Mouse (Mus musculus): ENCODE measurements around the gene Mmp17. TPM values are rescaled to one million over a fixed set of nuclear protein-coding genes. Genes with fewer than 3 reads are reported as not detected.

Gene Mmp17
- polyA plus RNA-seq (2012; rRNA removed): 1.6 and 2.5 TPM in 2 replicates

- WGBS: under 1% methylated on average over 79 of the region's 80 CpGs
- no peak within 1 kb of the TSS for H3K27ac ChIP-seq (ENCODE audit: insufficient read depth, low read depth, low read length)
- 0 out of 2 replicates have a peak, but pooled peaks cover 3% of the 10 kb centered on the region for H3K27me3 ChIP-seq (replicated peaks; ENCODE audit: control insufficient read depth, insufficient read depth, low read length)
- no peaks in the 10 kb centered on the region for H3K36me3 ChIP-seq (ENCODE audit: control insufficient read depth, insufficient read depth, low read length)
- TF ChIP-seq CTCF (conservative IDR thresholded peaks at IDR 0.05; ENCODE audit: insufficient read depth, insufficient read length, low read depth, low read length) (peak; percentile 62), POLR2A (IDR thresholded peaks at IDR 0.05; ENCODE audit: low read depth, low read length) (no peak)
- DNase-seq: peak; percentile 90
- no peaks in the 10 kb centered on the region for H3K4me1 ChIP-seq (ENCODE audit: control insufficient read depth, insufficient read depth, low read length)
- peak within 1 kb of the TSS; percentile 60 for H3K4me3 ChIP-seq (ENCODE audit: insufficient read depth, low read depth, low read length)
Observed at GRCm38 (mm10) chr5:129583761-129584582, at the start of gene Mmp17. TSS of gene Mmp17 (plus strand) at chr5:129584169.

GRCm38 (mm10) chr5:129534500-129534899 is 49.5 kb upstream of the Mmp17 start:
- DNase-seq: peak; percentile 67
- no peak for TF ChIP-seq POLR2A (IDR thresholded peaks at IDR 0.05; ENCODE audit: low read depth, low read length)
- no peak for TF ChIP-seq CTCF (conservative IDR thresholded peaks at IDR 0.05; ENCODE audit: insufficient read depth, insufficient read length, low read depth, low read length)
- Histone ChIP-seq H3K27ac (ENCODE audit: insufficient read depth, low read depth, low read length) (no peak overlapping the region; the same call in none of the 2 replicates), H3K4me3 (ENCODE audit: insufficient read depth, low read depth, low read length) (no peak overlapping the region), H3K27me3 (replicated peaks; ENCODE audit: control insufficient read depth, insufficient read depth, low read length) (no peaks in the 10 kb centered on the region), H3K36me3 (ENCODE audit: control insufficient read depth, insufficient read depth, low read length) (no peaks in the 10 kb centered on the region; the same call in 1 of the 2 replicates), H3K4me1 (ENCODE audit: control insufficient read depth, insufficient read depth, low read length) (peaks cover 20% of the 10 kb centered on the region)
- 27% methylated on average over 2 of the region's 2 CpGs for WGBS

GRCm38 (mm10) chr5:129535021-129535420 is 48.9 kb upstream of the Mmp17 start:
- Histone ChIP-seq H3K4me1 (ENCODE audit: control insufficient read depth, insufficient read depth, low read length) (peaks cover 20% of the 10 kb centered on the region), H3K27ac (ENCODE audit: insufficient read depth, low read depth, low read length) (peak overlapping the region; percentile 69)

DNA sequence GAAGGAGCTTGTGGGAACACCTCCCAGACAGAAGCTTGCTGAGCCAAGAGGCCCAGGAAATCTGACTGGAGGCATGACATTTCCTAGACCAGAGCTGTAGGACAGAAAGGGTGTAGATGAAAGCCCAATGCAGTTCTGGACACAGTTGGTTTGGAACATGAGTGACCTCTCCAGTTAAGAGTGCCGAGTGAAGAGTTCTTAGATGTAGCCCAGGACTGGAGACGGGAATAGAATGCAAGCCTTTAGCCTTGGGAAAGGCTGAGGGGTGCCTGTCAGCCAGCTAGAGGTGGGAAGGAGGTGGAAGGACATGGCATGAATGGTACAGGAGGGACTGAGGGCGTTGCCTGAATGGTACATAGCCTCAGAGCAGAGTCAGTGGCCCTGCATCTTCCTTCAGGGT is 48.5 kb upstream of the Mmp17 start:
- no peak for DNase-seq
- Histone ChIP-seq H3K27me3 (replicated peaks; ENCODE audit: control insufficient read depth, insufficient read depth, low read length) (no peaks in the 10 kb centered on the region), H3K4me1 (ENCODE audit: control insufficient read depth, insufficient read depth, low read length) (peaks cover 20% of the 10 kb centered on the region), H3K4me3 (ENCODE audit: insufficient read depth, low read depth, low read length) (no peak overlapping the region), H3K36me3 (ENCODE audit: control insufficient read depth, insufficient read depth, low read length) (peaks cover 2% of the 10 kb centered on the region), H3K27ac (ENCODE audit: insufficient read depth, low read depth, low read length) (peak overlapping the region; percentile 69)
- 79% methylated on average over 3 of the region's 3 CpGs for WGBS
- no peak for TF ChIP-seq POLR2A (IDR thresholded peaks at IDR 0.05; ENCODE audit: low read depth, low read length)
- TF ChIP-seq CTCF (conservative IDR thresholded peaks at IDR 0.05; ENCODE audit: insufficient read depth, insufficient read length, low read depth, low read length): no peak

More at GRCm38 (mm10) chr5:129535021-129535420, 48.9 kb upstream of the Mmp17 start:
- Histone ChIP-seq H3K27me3 (replicated peaks; ENCODE audit: control insufficient read depth, insufficient read depth, low read length) (no peaks in the 10 kb centered on the region), H3K4me3 (ENCODE audit: insufficient read depth, low read depth, low read length) (no peak overlapping the region), H3K36me3 (ENCODE audit: control insufficient read depth, insufficient read depth, low read length) (no peaks in the 10 kb centered on the region; the same call in 1 of the 2 replicates)
- TF ChIP-seq CTCF (conservative IDR thresholded peaks at IDR 0.05; ENCODE audit: insufficient read depth, insufficient read length, low read depth, low read length): no peak
- TF ChIP-seq POLR2A (IDR thresholded peaks at IDR 0.05; ENCODE audit: low read depth, low read length): no peak
- WGBS: 37% methylated on average over 2 of the region's 2 CpGs
- peak; percentile 65 for DNase-seq

DNA sequence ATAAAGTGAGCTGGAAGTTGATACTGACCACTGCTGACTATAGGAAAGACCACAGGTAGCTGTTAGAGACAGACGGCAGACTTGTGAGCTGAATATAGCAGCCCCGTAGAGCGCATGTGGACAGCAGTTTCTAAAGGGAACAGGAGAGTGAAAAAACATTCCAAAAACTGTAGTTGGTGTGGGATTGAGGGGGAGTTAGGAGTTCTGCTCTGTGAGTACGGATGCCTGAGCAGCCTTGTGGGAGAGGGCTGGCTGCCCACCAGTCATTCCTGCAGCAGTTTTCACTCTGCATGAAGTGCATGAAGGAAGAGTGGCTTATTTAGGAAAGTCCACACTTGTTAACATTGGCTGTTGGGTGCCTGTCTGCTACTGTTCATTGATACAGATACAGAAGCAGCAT is 45.1 kb upstream of the Mmp17 start:
- no peak overlapping the region for H3K27ac ChIP-seq (ENCODE audit: insufficient read depth, low read depth, low read length)
- peaks cover 18% of the 10 kb centered on the region for H3K4me1 ChIP-seq (ENCODE audit: control insufficient read depth, insufficient read depth, low read length)
- no peak for TF ChIP-seq POLR2A (IDR thresholded peaks at IDR 0.05; ENCODE audit: low read depth, low read length)
- no peak for TF ChIP-seq CTCF (conservative IDR thresholded peaks at IDR 0.05; ENCODE audit: insufficient read depth, insufficient read length, low read depth, low read length)
- H3K4me3 ChIP-seq (ENCODE audit: insufficient read depth, low read depth, low read length): no peak overlapping the region
- H3K27me3 ChIP-seq (replicated peaks; ENCODE audit: control insufficient read depth, insufficient read depth, low read length): no peaks in the 10 kb centered on the region
- H3K36me3 ChIP-seq (ENCODE audit: control insufficient read depth, insufficient read depth, low read length): peaks cover 9% of the 10 kb centered on the region; the same call in 1 of the 2 replicates
- 82% methylated on average over 4 of the region's 4 CpGs for WGBS
- DNase-seq: no peak

- H3K36me3 ChIP-seq (ENCODE audit: control insufficient read depth, insufficient read depth, low read length): peaks cover 10% of the 10 kb centered on the region
- H3K27me3 ChIP-seq (replicated peaks; ENCODE audit: control insufficient read depth, insufficient read depth, low read length): no peaks in the 10 kb centered on the region
- H3K27ac ChIP-seq (ENCODE audit: insufficient read depth, low read depth, low read length): no peak overlapping the region
- TF ChIP-seq CTCF (conservative IDR thresholded peaks at IDR 0.05; ENCODE audit: insufficient read depth, insufficient read length, low read depth, low read length) (no peak), POLR2A (IDR thresholded peaks at IDR 0.05; ENCODE audit: low read depth, low read length) (no peak)
- 0 out of 2 replicates have a peak, but pooled peaks cover 3% of the 10 kb centered on the region for H3K4me1 ChIP-seq (ENCODE audit: control insufficient read depth, insufficient read depth, low read length)
- WGBS: 95% methylated on average over 3 of the region's 3 CpGs
- H3K4me3 ChIP-seq (ENCODE audit: insufficient read depth, low read depth, low read length): no peak overlapping the region
- DNase-seq: no peak
Observed at GRCm38 (mm10) chr5:129542236-129542635, 41.7 kb upstream of the Mmp17 start.

DNA sequence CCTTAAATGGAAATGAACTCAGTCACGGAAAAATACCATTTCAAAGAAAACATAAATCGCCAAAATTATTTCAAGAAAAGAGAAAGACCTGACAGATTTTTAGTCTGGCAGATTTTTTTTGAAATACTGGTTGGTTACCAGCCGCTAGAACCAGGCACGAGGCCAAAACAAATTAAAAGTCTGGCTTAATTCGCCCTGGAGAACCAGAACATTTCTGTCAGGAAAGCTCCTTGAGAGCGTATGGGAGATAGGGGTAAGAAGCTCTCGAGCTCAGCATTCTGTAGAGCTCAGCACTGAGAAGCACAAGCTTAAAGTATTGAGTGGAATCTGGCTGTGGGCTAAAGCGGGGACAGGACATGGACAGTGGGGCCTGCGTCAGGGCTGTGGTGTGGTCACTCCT is 38.2 kb upstream of the Mmp17 start:
- H3K4me1 ChIP-seq (ENCODE audit: control insufficient read depth, insufficient read depth, low read length): peaks cover 3% of the 10 kb centered on the region; the same call in 1 of the 2 replicates
- WGBS: 68% methylated on average over 9 of the region's 9 CpGs
- TF ChIP-seq CTCF (conservative IDR thresholded peaks at IDR 0.05; ENCODE audit: insufficient read depth, insufficient read length, low read depth, low read length) (no peak), POLR2A (IDR thresholded peaks at IDR 0.05; ENCODE audit: low read depth, low read length) (no peak)
- peak; percentile 62 for DNase-seq
- no peak overlapping the region for H3K27ac ChIP-seq (ENCODE audit: insufficient read depth, low read depth, low read length)
- no peaks in the 10 kb centered on the region for H3K27me3 ChIP-seq (replicated peaks; ENCODE audit: control insufficient read depth, insufficient read depth, low read length)
- H3K36me3 ChIP-seq (ENCODE audit: control insufficient read depth, insufficient read depth, low read length): peaks cover 7% of the 10 kb centered on the region
- H3K4me3 ChIP-seq (ENCODE audit: insufficient read depth, low read depth, low read length): no peak overlapping the region

All from kidney, adult 2 months (tissue).